Mouse (Mus musculus): Measurements from ENCODE around the gene Brd1.

DNA sequence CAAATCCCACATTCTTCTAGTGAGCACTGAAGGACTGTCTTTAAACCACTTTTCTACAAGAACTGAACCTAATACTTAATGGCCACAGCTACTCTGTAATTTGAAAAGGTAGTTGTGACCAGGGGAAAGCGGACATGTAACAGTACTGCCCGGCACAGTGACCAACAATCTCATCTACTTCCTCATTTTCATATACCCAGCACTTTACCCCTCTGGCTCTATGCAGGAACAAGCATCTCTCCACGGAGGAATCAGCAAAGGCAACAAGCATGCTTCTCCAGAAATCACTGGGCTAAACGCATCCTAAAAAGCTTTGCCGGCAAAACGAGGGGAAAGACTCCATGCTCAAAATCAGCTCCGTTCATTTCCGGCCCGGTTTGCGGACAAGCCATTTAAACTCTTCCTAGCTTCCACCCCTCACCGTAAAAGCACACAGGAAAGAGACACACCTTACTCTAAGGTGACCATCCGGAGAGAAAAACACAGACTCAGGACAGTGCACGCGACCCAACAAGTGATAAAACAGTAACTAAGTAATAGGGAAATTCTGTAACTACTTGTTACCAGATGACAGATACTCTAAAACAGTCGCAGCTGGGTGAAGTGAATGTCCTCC is 1.5 kb downstream of the Brd1 start:
- TF ChIP-seq POLR2A (IDR thresholded peaks at IDR 0.05; ENCODE audit: low read depth, low read length) (no peak), CTCF (IDR thresholded peaks at IDR 0.05; ENCODE audit: borderline replicate concordance, insufficient read depth, low read length) (no peak)

All from embryonic fibroblast, embryonic 13.5 days (primary cell).